Mouse (Mus musculus): ENCODE measurements around the gene Dtx4. TPM values are rescaled to one million over a fixed set of nuclear protein-coding genes. Genes with fewer than 3 reads are reported as not detected.
A peak's percentile ranks its signal among the peaks of the same experiment; 100 is the strongest.

Gene Dtx4
- total and polyA plus RNA-seq, 3 experiments, result 16.4 to 30.5 (median 21.2) TPM

DNA sequence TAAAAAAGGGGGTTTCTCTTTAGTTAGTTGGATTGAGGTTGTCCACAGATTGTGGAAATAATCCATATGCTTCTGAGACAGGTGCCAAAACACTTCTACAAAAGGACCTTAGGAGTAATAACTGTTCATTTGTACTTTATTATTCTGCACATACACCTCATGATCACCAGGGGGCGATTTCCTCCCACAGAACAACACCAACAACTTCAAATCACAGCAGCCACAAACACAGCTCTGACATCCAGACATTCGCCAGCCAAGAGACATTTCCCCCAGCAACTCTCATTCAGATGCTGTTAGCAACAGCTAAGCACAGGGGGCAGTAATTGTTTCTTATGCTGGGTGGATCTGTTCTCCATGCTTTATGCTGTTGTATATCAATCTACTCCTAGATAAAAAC is 68.2 kb downstream of the Dtx4 start (continued):
- peak; percentile 43; the same call in 1 of the 2 replicates for TF ChIP-seq ETS1 (conservative IDR thresholded peaks at IDR 0.05; ENCODE audit: low read depth, low read length)
- TF ChIP-seq RCOR1 (conservative IDR thresholded peaks at IDR 0.05; ENCODE audit: low read depth, low read length), result peak; percentile 63; the same call in 1 of the 2 replicates
- peak; percentile 99 for TF ChIP-seq SMC3 (IDR thresholded peaks at IDR 0.05; ENCODE audit: low read depth, low read length)
- no peak for TF ChIP-seq GABPA (IDR thresholded peaks at IDR 0.05; ENCODE audit: insufficient replicate concordance, low read depth, low read length)
- no peak; the same call in 1 of the 2 replicates for TF ChIP-seq EP300 (IDR thresholded peaks at IDR 0.05; ENCODE audit: low read length)

DNA sequence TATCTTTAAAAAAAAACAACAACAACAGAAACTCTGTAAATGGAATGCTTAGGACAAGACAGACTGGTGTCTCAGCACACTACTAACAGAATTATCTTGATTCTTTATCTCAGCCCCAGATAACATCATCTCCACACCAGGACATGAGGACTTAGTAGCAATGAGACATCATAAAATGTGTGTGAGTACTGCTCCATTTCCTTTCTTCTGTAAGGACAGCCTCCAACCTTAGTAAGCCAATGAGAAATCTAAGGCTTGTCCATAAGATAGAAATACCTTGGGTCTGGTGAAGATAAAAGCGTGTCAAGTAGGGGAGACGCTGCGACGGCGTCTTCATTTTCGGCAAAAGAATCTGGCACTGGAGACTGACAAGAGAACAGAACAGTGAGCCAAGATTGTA is 73.6 kb downstream of the Dtx4 start, which contains the start of gene Pfpl:
Pfpl (plus strand) TSS at position 301 of the 400 bp plus-strand sequence.
- Histone ChIP-seq H3K4me3 (replicated peaks in 1 of 3; ENCODE audit: low read depth in 2 of 3, low read length in 2 of 3, poor library complexity in 1 of 3) (no peak within 1 kb of the TSS), H3K9ac (ENCODE audit: insufficient read depth, low read depth) (no peak within 1 kb of the TSS), H3K4me1 (ENCODE audit: control insufficient read depth in 1 of 2, insufficient read depth in 2 of 2) (peaks cover 6 to 20% of the 10 kb centered on the region in 2 experiments; a peak in 3 of 4 replicates), H3K36me3 (replicated peaks in 1 of 2; ENCODE audit: control insufficient read depth in 1 of 2, insufficient read depth in 1 of 2, low read length in 1 of 2) (no peaks in the 10 kb centered on the region), H3K4me2 (ENCODE audit: insufficient read depth, low read depth, poor library complexity, severe bottlenecking) (no peak within 1 kb of the TSS), H3K9me3 (replicated peaks; ENCODE audit: low read length) (no peaks in the 10 kb centered on the region), H3K27ac (ENCODE audit: insufficient read depth, low read depth) (no peak within 1 kb of the TSS), H3K79me2 (replicated peaks; ENCODE audit: control insufficient read depth, extremely low read depth, insufficient read depth, poor library complexity, severe bottlenecking) (no peaks in the 10 kb centered on the region), H3K27me3 (replicated peaks) (no peaks in the 10 kb centered on the region)
- no peak for DNase-seq (ENCODE audit: extremely low read depth)
- no peak for TF ChIP-seq ZC3H11A (IDR thresholded peaks at IDR 0.05; ENCODE audit: low read depth, low read length)
- TF ChIP-seq USF2 (conservative IDR thresholded peaks at IDR 0.05; ENCODE audit: low read depth, low read length), result no peak
- TF ChIP-seq TBP (conservative IDR thresholded peaks at IDR 0.05; ENCODE audit: low read depth, low read length), result no peak
- dilution Hi-C loops (cut with MboI; ENCODE audit: extremely low pct_ligation_motif_present, extremely low pct_unique_long_range_greater_than_20kb, low sequenced_read_pairs), result no loop called here
- in situ Hi-C loops (cut with MboI; ENCODE audit: low pct_ligation_motif_present, low pct_unique_long_range_greater_than_20kb, low sequenced_read_pairs), result no loop called here

DNA sequence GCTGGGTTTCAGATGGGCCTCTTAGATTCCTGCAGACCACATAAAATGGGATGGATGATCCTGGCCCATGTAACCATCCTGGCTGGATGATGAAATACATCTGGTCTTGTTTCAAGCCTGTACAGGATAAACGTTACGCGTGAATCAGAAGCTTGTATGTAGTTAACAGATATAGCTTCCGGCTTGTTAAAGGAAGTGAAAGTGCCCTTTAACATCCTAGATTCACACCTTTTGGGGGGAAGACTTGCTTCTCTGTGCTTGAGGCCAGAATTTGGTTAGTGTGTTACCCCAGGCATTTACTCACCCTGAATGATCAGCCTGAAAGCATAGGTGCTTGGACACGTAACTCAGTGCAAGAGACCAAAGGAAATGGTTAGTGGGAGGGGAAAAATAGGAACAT is 74.2 kb downstream of the Dtx4 start:
- Histone ChIP-seq H3K4me3 (replicated peaks in 1 of 3; ENCODE audit: low read depth in 2 of 3, low read length in 2 of 3, poor library complexity in 1 of 3) (no peak overlapping the region), H3K79me2 (replicated peaks; ENCODE audit: control insufficient read depth, extremely low read depth, insufficient read depth, poor library complexity, severe bottlenecking) (no peaks in the 10 kb centered on the region), H3K4me2 (ENCODE audit: insufficient read depth, low read depth, poor library complexity, severe bottlenecking) (no peak overlapping the region), H3K27me3 (replicated peaks) (no peaks in the 10 kb centered on the region), H3K36me3 (replicated peaks in 1 of 2; ENCODE audit: control insufficient read depth in 1 of 2, insufficient read depth in 1 of 2, low read length in 1 of 2) (no peaks in the 10 kb centered on the region), H3K9ac (ENCODE audit: insufficient read depth, low read depth) (no peak overlapping the region), H3K4me1 (ENCODE audit: control insufficient read depth in 1 of 2, insufficient read depth in 2 of 2) (peaks cover 6 to 20% of the 10 kb centered on the region in 2 experiments; a peak in 3 of 4 replicates), H3K27ac (ENCODE audit: insufficient read depth, low read depth) (no peak overlapping the region), H3K9me3 (replicated peaks; ENCODE audit: low read length) (no peaks in the 10 kb centered on the region)
- TF ChIP-seq RCOR1 (conservative IDR thresholded peaks at IDR 0.05; ENCODE audit: low read depth, low read length) (no peak), IRF4 (IDR thresholded peaks at IDR 0.05; ENCODE audit: low read depth, low read length) (peak; percentile 27; the same call in 1 of the 2 replicates), TCF12 (IDR thresholded peaks at IDR 0.05; ENCODE audit: low read depth, low read length) (no peak), USF1 (IDR thresholded peaks at IDR 0.05; ENCODE audit: low read depth, low read length) (no peak), MAX (IDR thresholded peaks at IDR 0.05; ENCODE audit: low read length) (peak; percentile 80)
- dilution Hi-C loops (cut with MboI; ENCODE audit: extremely low pct_ligation_motif_present, extremely low pct_unique_long_range_greater_than_20kb, low sequenced_read_pairs) (no loop called here), in situ Hi-C loops (cut with MboI; ENCODE audit: low pct_ligation_motif_present, low pct_unique_long_range_greater_than_20kb, low sequenced_read_pairs) (no loop called here)
- no peak for DNase-seq (ENCODE audit: extremely low read depth)

All from CH12.LX (cell line).